Mouse (Mus musculus) T-helper 1 cell (primary cell): ENCODE results near the gene Pdc.
"Not testable (repeated sequence)": the region's sequence is repeated elsewhere in the genome, so short reads cannot be mapped to it uniquely, and the experiment has no call there.

Source experiments
- in situ Hi-C: fragments of 300-600 bp; cut with MboI, MseI; formaldehyde crosslinking; loops from one replicate; pipeline ENCODE4 v1.15.1; 2025; ENCODE audit warnings: high pct_unique_total_duplicates

The Pdc gene

GRCm38 (mm10) chr1:150319205-150319604 is at the start of gene Pdc:
TSS of gene Pdc (plus strand) at chr1:150319417.
- in situ Hi-C loops: no loop called here

GRCm38 (mm10) chr1:150294051-150294450 is 25.2 kb upstream of the Pdc start:
- in situ Hi-C loops: not testable (repeated sequence)

- in situ Hi-C loops: no loop called here
These were observed 11.6 kb upstream of the Pdc start for GRCm38 (mm10) chr1:150307599-150307998.

GRCm38 (mm10) chr1:150335111-150335510 is 15.9 kb downstream of the Pdc start:
- in situ Hi-C loops: no loop called here

- in situ Hi-C loops: no loop called here
These were observed 41.6 kb downstream of the Pdc start for GRCm38 (mm10) chr1:150360864-150361263.

- in situ Hi-C loops: no loop called here
These were observed 53.7 kb downstream of the Pdc start for GRCm38 (mm10) chr1:150372895-150373294.

- in situ Hi-C loops: no loop called here
These were observed 55.0 kb downstream of the Pdc start for GRCm38 (mm10) chr1:150374247-150374646.
